Mouse (Mus musculus) stomach, embryonic 14.5 days (tissue): ENCODE results near the gene Zdhhc22. TPM values are rescaled to one million over a fixed set of nuclear protein-coding genes. Genes with fewer than 3 reads are reported as not detected.

Experiments used
- ATAC-seq: fragments of 200-750 bp; cut with Nextera tagmentation; 2 replicates; pipeline ENCODE4 v1.8.0; 2017; ENCODE audit warnings: low read depth, moderate TSS enrichment; ENCODE audit not compliant: insufficient number of reproducible peaks, insufficient read depth, low FRiP score
- H3K27ac ChIP-seq: fragments of 300-500 bp; sonication (generic); 2 replicates; pipeline ENCODE4 v1.5.1; 2014; ENCODE audit warnings: mild to moderate bottlenecking, low read length, moderate library complexity, mixed read lengths
- H3K27me3 ChIP-seq: fragments of 300-500 bp; sonication (generic); 2 replicates; pipeline ENCODE4 v1.6.1; 2014; ENCODE audit warnings: low read length, control low read depth, mixed read lengths; ENCODE audit not compliant: control insufficient read depth, insufficient read depth
- H3K36me3 ChIP-seq: fragments of 300-500 bp; sonication (generic); 2 replicates; pipeline ENCODE4 v1.6.1; 2014; ENCODE audit warnings: mild to moderate bottlenecking, control low read depth, low read length, moderate library complexity, mixed read lengths; ENCODE audit not compliant: control insufficient read depth, insufficient read depth
- H3K4me1 ChIP-seq: fragments of 300-500 bp; sonication (generic); 2 replicates; pipeline ENCODE4 v1.6.1; 2014; ENCODE audit warnings: low read length, control low read depth, mixed read lengths; ENCODE audit not compliant: control insufficient read depth, insufficient read depth
- H3K4me2 ChIP-seq: fragments of 300-500 bp; sonication (generic); replicated peaks from 2 replicates; pipeline ENCODE4 v1.6.1; 2014; ENCODE audit warnings: low read depth, low read length, control low read depth
- H3K4me3 ChIP-seq: fragments of 300-500 bp; sonication (generic); 2 replicates; pipeline ENCODE4 v1.5.1; 2014; ENCODE audit warnings: low read depth, low read length, control low read depth
- H3K9ac ChIP-seq: fragments of 300-500 bp; sonication (generic); replicated peaks from 2 replicates; pipeline ENCODE4 v1.6.1; 2014; ENCODE audit warnings: low read depth, mild to moderate bottlenecking, control low read depth, low read length, moderate library complexity, mixed read lengths
- H3K9me3 ChIP-seq: fragments of 300-500 bp; sonication (generic); 2 replicates; pipeline ENCODE4 v1.6.1; 2016; ENCODE audit warnings: low read depth, low read length, control low read depth; ENCODE audit not compliant: control insufficient read depth
- WGBS: fragments of 180-500 bp; shearing (Covaris S2); extraction: QIAGEN DNeasy Blood & Tissue Kit; methylation state at CpG from one replicate; pipeline ENCODE4 v1.1.7; 2014; 5-methylcytosine and 5-hydroxymethylcytosine counted together
- microRNA-seq: library from miRNA; unstranded; fragments of <30 nt; microRNA quantifications from one replicate; pipeline ENCODE4, GENCODE M21; 2016
- polyA plus RNA-seq: library from polyadenylated mRNA; unstranded; fragments of >200 nt; fragmentation: Nextera tagmentation; extraction: Ambion mirVana; gene quantifications from 2 replicates; pipeline ENCODE4 v1.2.1, GENCODE M21; 2014

Gene Zdhhc22
- polyA plus RNA-seq, 1 experiment from 2014 or later, result 0.61 TPM

GRCm38 (mm10) chr12:86931919-86932574, 58.2 kb downstream of the Zdhhc22 start:
- Histone ChIP-seq H3K36me3 (no peaks in the 10 kb centered on the region), H3K4me1 (no peaks in the 10 kb centered on the region), H3K4me2 (no peak overlapping the region), H3K27ac (no peak overlapping the region), H3K4me3 (no peak overlapping the region), H3K9me3 (peaks cover 7% of the 10 kb centered on the region; the same call in 1 of the 2 replicates), H3K9ac (no peak overlapping the region), H3K27me3 (no peaks in the 10 kb centered on the region)
- no peak for ATAC-seq
- 19% methylated on average over 7 of the region's 7 CpGs for WGBS

GRCm38 (mm10) chr12:86930934-86931729, 59.1 kb downstream of the Zdhhc22 start:
- no peaks in the 10 kb centered on the region for H3K27me3 ChIP-seq
- H3K4me2 ChIP-seq, result no peak overlapping the region
- H3K9me3 ChIP-seq, result peaks cover 7% of the 10 kb centered on the region; the same call in 1 of the 2 replicates
- ATAC-seq, result no peak
- WGBS, result 78% methylated on average over 6 of the region's 6 CpGs
- no peak overlapping the region for H3K27ac ChIP-seq
- no peaks in the 10 kb centered on the region for H3K4me1 ChIP-seq
- no peaks in the 10 kb centered on the region for H3K36me3 ChIP-seq
- no peak overlapping the region for H3K4me3 ChIP-seq
- no peak overlapping the region for H3K9ac ChIP-seq

Small RNA genes lying within 50 kb of the gene (microRNA-seq; reads per million reads assigned to microRNA genes)
- gene Gm25847, result not detected

Other genes with a start within 250 kb of the Zdhhc22 start
- gene Irf2bpl, start 105.6 kb downstream of the Zdhhc22 start, polyA plus RNA-seq, result 18.2 and 21.6 TPM in 2 replicates
- gene Cipc, start 43.4 kb downstream of the Zdhhc22 start, polyA plus RNA-seq, result 20.9 and 22.3 TPM in 2 replicates
- 0.77 and 1.3 TPM in 2 replicates for gene Tmem63c, start 30.9 kb upstream of the Zdhhc22 start, polyA plus RNA-seq
- 2.0 and 3.1 TPM in 2 replicates for gene Ngb, start 112.1 kb upstream of the Zdhhc22 start, polyA plus RNA-seq
- gene Gstz1, start 156.7 kb upstream of the Zdhhc22 start, polyA plus RNA-seq, result 44.2 and 48.0 TPM in 2 replicates
- gene Pomt2, start 157.5 kb upstream of the Zdhhc22 start, polyA plus RNA-seq, result 17.4 and 18.7 TPM in 2 replicates
- gene Samd15, start 209.3 kb upstream of the Zdhhc22 start, polyA plus RNA-seq, result 1.1 and 2.4 TPM in 2 replicates
- 3.0 and 3.4 TPM in 2 replicates for gene Tmed8, start 210.0 kb upstream of the Zdhhc22 start, polyA plus RNA-seq
- 0.67 and 0.78 TPM in 2 replicates for gene Noxred1, start 248.3 kb upstream of the Zdhhc22 start, polyA plus RNA-seq